Comparison of ENCODE assay signal across 21 mouse cellular contexts in genomic region chr9:31582947-31583346, GRCm38 (mm10).
DNase-seq lines count a peak whose midpoint lies in the region; ATAC-seq and TF ChIP-seq lines count a peak whose summit lies in the region.
"Had no signal": no experiment of that assay in that cellular context is flagged by ENCODE, and none has a peak within 500 bp of the region (broad histone marks: within the 10 kb centered on the region; RNA-seq: fewer than 3 reads in every experiment).

No protein-coding gene starts in this region.

- H3K9ac ChIP-seq in forebrain, postnatal 0 days: no peak overlapping the region
- no peak overlapping the region for H3K9ac ChIP-seq in kidney, postnatal 0 days (ENCODE audit: low read depth, low read length)
- no peak overlapping the region for H3K9ac ChIP-seq in kidney, embryonic 15.5 days
- H3K9ac ChIP-seq in midbrain, postnatal 0 days (replicated peaks; ENCODE audit: low read length, poor library complexity, severe bottlenecking): no peak overlapping the region
- no peak overlapping the region for H3K9ac ChIP-seq in midbrain, embryonic 13.5 days (replicated peaks)
- H3K9ac ChIP-seq: hindbrain, embryonic 12.5 days; midbrain, embryonic 12.5 days; neural tube, embryonic 12.5 days had no signal

- H3K4me3 ChIP-seq in forebrain, postnatal 0 days (ENCODE audit: low read depth, low read length): no peak overlapping the region
- no peak overlapping the region for H3K4me3 ChIP-seq in forebrain, embryonic 10.5 days
- H3K4me3 ChIP-seq in kidney, postnatal 0 days (replicated peaks; ENCODE audit: low read depth, low read length): no peak overlapping the region
- H3K4me3 ChIP-seq in kidney, embryonic 15.5 days (replicated peaks): no peak overlapping the region
- H3K4me3 ChIP-seq in midbrain, postnatal 0 days (ENCODE audit: low read depth, low read length): no peak overlapping the region
- H3K4me3 ChIP-seq in midbrain, embryonic 13.5 days (replicated peaks): no peak overlapping the region
- H3K4me3 ChIP-seq: hindbrain, embryonic 12.5 days; limb, embryonic 10.5 days; midbrain, embryonic 12.5 days; neural tube, embryonic 12.5 days had no signal

- no peaks in the 10 kb centered on the region for H3K36me3 ChIP-seq in forebrain, postnatal 0 days (ENCODE audit: insufficient read depth)
- no peaks in the 10 kb centered on the region for H3K36me3 ChIP-seq in forebrain, embryonic 10.5 days (replicated peaks)
- H3K36me3 ChIP-seq in kidney, postnatal 0 days (ENCODE audit: insufficient read depth, low read length): no peaks in the 10 kb centered on the region
- no peaks in the 10 kb centered on the region for H3K36me3 ChIP-seq in kidney, embryonic 15.5 days
- H3K36me3 ChIP-seq in midbrain, postnatal 0 days (ENCODE audit: insufficient read depth, low read length): no peaks in the 10 kb centered on the region
- no peaks in the 10 kb centered on the region for H3K36me3 ChIP-seq in midbrain, embryonic 13.5 days
- H3K36me3 ChIP-seq: G1E; hindbrain, embryonic 12.5 days; limb, embryonic 10.5 days; midbrain, embryonic 12.5 days; neural tube, embryonic 12.5 days had no signal

- no peak for DNase-seq in forebrain, postnatal 0 days
- DNase-seq in forebrain, embryonic 10.5 days (ENCODE audit: extremely low spot score, low spot score): no peak
- DNase-seq in kidney, postnatal 0 days (ENCODE audit: low spot score): no peak
- no peak for DNase-seq in midbrain, postnatal 0 days (ENCODE audit: low spot score)
- no peak for DNase-seq in urinary bladder, postnatal 10 days (ENCODE audit: low spot score)
- DNase-seq: adrenal gland, adult 8-10 months; cerebellum, adult 18-20 months; cerebellum, postnatal 14 days; gastrocnemius, postnatal 36 days; kidney, adult 9 months; kidney, postnatal 4 days; thymus, postnatal 25 days had no signal

- TF ChIP-seq CTCF in forebrain, postnatal 0 days (IDR thresholded peaks at IDR 0.05; ENCODE audit: low read depth): 0 out of 2 replicates have a peak, but pooled peaks have one; percentile 5
- TF ChIP-seq CTCF in kidney, postnatal 0 days (IDR thresholded peaks at IDR 0.05; ENCODE audit: low read depth): 0 out of 2 replicates have a peak, but pooled peaks have one; percentile 7
- TF ChIP-seq CTCF in midbrain, postnatal 0 days (IDR thresholded peaks at IDR 0.05): peak; percentile 22

- 85% methylated on average over 7 of the region's 7 CpGs for WGBS in forebrain, postnatal 0 days
- 87% methylated on average over 7 of the region's 7 CpGs for WGBS in forebrain, embryonic 10.5 days
- WGBS in kidney, postnatal 0 days: 79% methylated on average over 7 of the region's 7 CpGs
- 84% methylated on average over 7 of the region's 7 CpGs for WGBS in kidney, embryonic 15.5 days
- WGBS in midbrain, postnatal 0 days: 84% methylated on average over 7 of the region's 7 CpGs
- WGBS in midbrain, embryonic 13.5 days: 85% methylated on average over 7 of the region's 7 CpGs

- no peaks in the 10 kb centered on the region for H3K27me3 ChIP-seq in forebrain, postnatal 0 days (ENCODE audit: insufficient read depth, low read length)
- H3K27me3 ChIP-seq in forebrain, embryonic 10.5 days (ENCODE audit: poor library complexity, severe bottlenecking): no peaks in the 10 kb centered on the region
- H3K27me3 ChIP-seq in kidney, postnatal 0 days (ENCODE audit: insufficient read depth, low read length): no peaks in the 10 kb centered on the region
- no peaks in the 10 kb centered on the region; the same call in 1 of the 2 replicates for H3K27me3 ChIP-seq in kidney, embryonic 15.5 days
- H3K27me3 ChIP-seq in midbrain, postnatal 0 days (ENCODE audit: insufficient read depth, low read length): no peaks in the 10 kb centered on the region
- H3K27me3 ChIP-seq in midbrain, embryonic 13.5 days: no peaks in the 10 kb centered on the region
- H3K27me3 ChIP-seq: hindbrain, embryonic 12.5 days; midbrain, embryonic 12.5 days; neural tube, embryonic 12.5 days had no signal

- no peak overlapping the region for H3K4me2 ChIP-seq in forebrain, postnatal 0 days (ENCODE audit: low read depth)
- no peak overlapping the region for H3K4me2 ChIP-seq in kidney, postnatal 0 days (ENCODE audit: low read length)
- no peak overlapping the region for H3K4me2 ChIP-seq in kidney, embryonic 15.5 days
- no peak overlapping the region for H3K4me2 ChIP-seq in midbrain, postnatal 0 days (ENCODE audit: low read depth, low read length, poor library complexity, severe bottlenecking)
- H3K4me2 ChIP-seq in midbrain, embryonic 13.5 days (replicated peaks): no peak overlapping the region
- H3K4me2 ChIP-seq: heart, embryonic 11.5 days; hindbrain, embryonic 12.5 days; midbrain, embryonic 12.5 days; neural tube, embryonic 12.5 days had no signal

- no peaks in the 10 kb centered on the region for H3K9me3 ChIP-seq in forebrain, postnatal 0 days (ENCODE audit: low read length)
- H3K9me3 ChIP-seq in forebrain, embryonic 10.5 days: no peaks in the 10 kb centered on the region
- no peaks in the 10 kb centered on the region for H3K9me3 ChIP-seq in kidney, postnatal 0 days (replicated peaks; ENCODE audit: low read length)
- no peaks in the 10 kb centered on the region for H3K9me3 ChIP-seq in kidney, embryonic 15.5 days (replicated peaks)
- H3K9me3 ChIP-seq in midbrain, postnatal 0 days (ENCODE audit: low read length): no peaks in the 10 kb centered on the region
- no peaks in the 10 kb centered on the region for H3K9me3 ChIP-seq in midbrain, embryonic 13.5 days
- H3K9me3 ChIP-seq: hindbrain, embryonic 12.5 days; limb, embryonic 10.5 days; midbrain, embryonic 12.5 days; neural tube, embryonic 12.5 days had no signal

- H3K4me1 ChIP-seq in forebrain, postnatal 0 days (ENCODE audit: insufficient read depth): no peaks in the 10 kb centered on the region
- no peaks in the 10 kb centered on the region for H3K4me1 ChIP-seq in forebrain, embryonic 10.5 days
- no peaks in the 10 kb centered on the region for H3K4me1 ChIP-seq in kidney, postnatal 0 days (replicated peaks; ENCODE audit: insufficient read depth, low read length)
- no peaks in the 10 kb centered on the region for H3K4me1 ChIP-seq in kidney, embryonic 15.5 days
- no peaks in the 10 kb centered on the region for H3K4me1 ChIP-seq in midbrain, postnatal 0 days (ENCODE audit: insufficient read depth, low read length)
- no peaks in the 10 kb centered on the region for H3K4me1 ChIP-seq in midbrain, embryonic 13.5 days (replicated peaks)
- H3K4me1 ChIP-seq: hindbrain, embryonic 12.5 days; midbrain, embryonic 12.5 days; neural tube, embryonic 12.5 days had no signal

- ATAC-seq in forebrain, postnatal 0 days: no peak
- ATAC-seq in kidney, postnatal 0 days (replicated peaks; ENCODE audit: low FRiP score, low read depth): no peak
- ATAC-seq in kidney, embryonic 15.5 days (replicated peaks; ENCODE audit: low FRiP score): no peak
- ATAC-seq in midbrain, postnatal 0 days (ENCODE audit: low FRiP score): no peak
- no peak for ATAC-seq in midbrain, embryonic 13.5 days
- ATAC-seq: activated CD4-positive, CD25-positive, alpha-beta regulatory T cell, adult 4 months had no signal

- H3K27ac ChIP-seq in forebrain, postnatal 0 days (ENCODE audit: low read depth, low read length): no peak overlapping the region
- no peak overlapping the region for H3K27ac ChIP-seq in forebrain, embryonic 10.5 days
- H3K27ac ChIP-seq in kidney, postnatal 0 days: no peak overlapping the region
- H3K27ac ChIP-seq in kidney, embryonic 15.5 days: no peak overlapping the region
- no peak overlapping the region for H3K27ac ChIP-seq in midbrain, postnatal 0 days (ENCODE audit: low read depth, low read length)
- no peak overlapping the region for H3K27ac ChIP-seq in midbrain, embryonic 13.5 days
- H3K27ac ChIP-seq: hindbrain, embryonic 12.5 days; limb, embryonic 10.5 days; midbrain, embryonic 12.5 days; neural tube, embryonic 12.5 days had no signal
